Mouse (Mus musculus): ENCODE measurements at regions not wholly inside any gene's neighbourhood (a gene's known extent, or its start where the extent isn't known, plus 50 kb on each side); places are given as distances from the start of the nearest gene placed in this dataset.

DNA sequence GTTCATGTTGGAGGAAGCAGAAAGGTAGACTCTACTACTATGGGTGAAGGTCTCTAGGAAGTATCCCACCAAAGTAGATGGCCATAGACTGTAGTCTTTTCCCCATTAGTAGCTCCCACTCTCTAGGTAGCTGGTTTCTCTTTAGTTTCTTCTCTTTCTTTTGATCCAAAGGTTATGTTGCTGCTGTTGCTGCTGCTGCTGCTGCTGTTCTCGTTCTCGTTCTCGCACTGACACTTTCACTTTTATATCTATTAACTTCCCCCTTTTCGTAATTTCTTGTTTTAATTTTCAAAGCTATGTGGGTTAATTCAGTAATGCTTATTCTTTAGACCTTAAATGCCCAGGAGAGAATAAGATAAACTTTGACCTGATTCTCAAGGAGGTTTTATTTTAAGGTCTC lies 58.3 kb downstream of the Tmem100 start:
- no peaks in the 10 kb centered on the region for H3K36me3 ChIP-seq (ENCODE audit: control insufficient read depth, insufficient read depth, low read length, poor library complexity, severe bottlenecking)
- H3K4me1 ChIP-seq (ENCODE audit: control insufficient read depth in 2 of 2, insufficient read depth in 2 of 2, low read length in 2 of 2, poor library complexity in 1 of 2) = no peaks in the 10 kb centered on the region
- H3K27ac ChIP-seq (ENCODE audit: insufficient read depth, low read depth, low read length, poor library complexity, severe bottlenecking) = no peak overlapping the region
- H3K4me3 ChIP-seq (ENCODE audit: insufficient read depth in 1 of 2, low read depth in 1 of 2, low read length in 2 of 2, poor library complexity in 1 of 2, severe bottlenecking in 1 of 2) = no peak overlapping the region
- H3K9ac ChIP-seq (ENCODE audit: insufficient read depth, low read depth, low read length, poor library complexity, severe bottlenecking) = no peak overlapping the region
- TF ChIP-seq MAFK (IDR thresholded peaks at IDR 0.05; ENCODE audit: insufficient read depth, low read depth, low read length) = no peak
- no peak for TF ChIP-seq ZC3H11A (IDR thresholded peaks at IDR 0.05; ENCODE audit: borderline replicate concordance, low read depth, low read length)
- TF ChIP-seq CHD2 (IDR thresholded peaks at IDR 0.05; ENCODE audit: low read depth, low read length) = no peak
- no peak for TF ChIP-seq HCFC1 (IDR thresholded peaks at IDR 0.05; ENCODE audit: borderline replicate concordance, insufficient read depth, low read length)
- TF ChIP-seq ZNF384 (IDR thresholded peaks at IDR 0.05; ENCODE audit: low read depth, low read length) = no peak
- no peak for DNase-seq (ENCODE audit: low read depth, low spot score)
- in situ Hi-C loops (cut with MboI; ENCODE audit: low sequenced_read_pairs in 2 of 2, unreplicated experiment in 2 of 2) = no loop called here
- no peaks in the 10 kb centered on the region for H3K9me3 ChIP-seq (ENCODE audit: control insufficient read depth, insufficient read depth, low read depth, low read length)

DNA sequence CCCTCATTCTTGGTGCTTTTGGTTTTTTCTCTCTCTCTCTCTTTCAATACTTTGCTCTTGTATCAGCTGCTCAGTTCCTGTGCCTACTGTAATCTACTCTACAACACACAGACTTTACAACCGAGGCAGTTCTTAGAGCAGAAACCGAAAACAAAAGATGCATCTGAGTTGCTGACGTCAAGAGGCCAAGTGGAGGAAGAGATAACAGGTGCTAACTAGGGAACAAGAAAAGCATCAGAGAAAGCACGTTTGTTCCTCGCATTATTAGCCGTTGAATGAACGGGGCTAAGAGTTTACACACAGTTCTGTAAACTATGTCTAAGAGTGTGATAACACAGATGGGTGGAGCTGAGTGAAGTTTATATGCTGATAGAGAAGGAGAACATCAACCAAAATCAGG lies 63.9 kb downstream of the Tmem100 start:
- DNase-seq (ENCODE audit: low read depth, low spot score) = no peak
- Histone ChIP-seq H3K36me3 (ENCODE audit: control insufficient read depth, insufficient read depth, low read length, poor library complexity, severe bottlenecking) (no peaks in the 10 kb centered on the region), H3K27ac (ENCODE audit: insufficient read depth, low read depth, low read length, poor library complexity, severe bottlenecking) (no peak overlapping the region), H3K4me3 (ENCODE audit: insufficient read depth in 1 of 2, low read depth in 1 of 2, low read length in 2 of 2, poor library complexity in 1 of 2, severe bottlenecking in 1 of 2) (no peak overlapping the region), H3K4me1 (ENCODE audit: control insufficient read depth in 2 of 2, insufficient read depth in 2 of 2, low read length in 2 of 2, poor library complexity in 1 of 2) (no peaks in the 10 kb centered on the region), H3K9ac (ENCODE audit: insufficient read depth, low read depth, low read length, poor library complexity, severe bottlenecking) (no peak overlapping the region), H3K9me3 (ENCODE audit: control insufficient read depth, insufficient read depth, low read depth, low read length) (no peaks in the 10 kb centered on the region)
- TF ChIP-seq CHD2 (IDR thresholded peaks at IDR 0.05; ENCODE audit: low read depth, low read length) (no peak), ZC3H11A (IDR thresholded peaks at IDR 0.05; ENCODE audit: borderline replicate concordance, low read depth, low read length) (no peak), MAFK (IDR thresholded peaks at IDR 0.05; ENCODE audit: insufficient read depth, low read depth, low read length) (no peak), ZNF384 (IDR thresholded peaks at IDR 0.05; ENCODE audit: low read depth, low read length) (no peak), HCFC1 (IDR thresholded peaks at IDR 0.05; ENCODE audit: borderline replicate concordance, insufficient read depth, low read length) (no peak)
- in situ Hi-C loops (cut with MboI; ENCODE audit: low sequenced_read_pairs in 2 of 2, unreplicated experiment in 2 of 2) = no loop called here

DNA sequence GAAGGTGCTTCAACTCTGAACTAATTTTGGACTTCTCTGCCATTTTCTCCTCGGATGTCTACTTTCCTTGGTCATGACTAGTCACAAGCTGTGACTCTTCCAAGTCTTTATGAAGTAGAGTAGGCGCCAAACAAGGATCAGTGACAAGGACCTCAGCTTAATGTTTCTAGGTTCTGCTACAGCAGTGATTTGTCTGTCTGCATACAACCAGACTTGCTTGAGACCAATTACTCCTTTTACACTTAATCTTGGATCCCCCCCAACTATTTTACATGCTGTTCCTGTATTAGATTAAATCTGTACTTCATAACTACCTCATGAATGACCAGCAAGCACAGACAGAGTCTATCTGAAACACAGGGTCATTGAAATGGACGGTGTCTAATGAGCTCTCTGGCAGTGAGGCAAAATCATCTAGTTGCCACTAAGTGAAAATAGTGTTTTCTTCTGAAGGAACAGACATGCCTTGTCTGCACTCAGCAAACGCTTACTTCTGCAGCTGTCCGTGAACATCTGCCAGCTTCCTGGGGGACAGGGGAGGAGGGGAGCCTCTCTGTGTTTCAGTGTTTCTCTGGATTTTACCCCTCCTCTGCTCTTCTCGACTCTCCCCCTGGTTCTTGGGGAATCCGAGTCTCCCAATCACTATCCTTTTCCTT lies 64.7 kb downstream of the Tmem100 start:
- in situ Hi-C loops (cut with MboI; ENCODE audit: low sequenced_read_pairs in 2 of 2, unreplicated experiment in 2 of 2) = no loop called here
- H3K4me3 ChIP-seq (ENCODE audit: insufficient read depth in 1 of 2, low read depth in 1 of 2, low read length in 2 of 2, poor library complexity in 1 of 2, severe bottlenecking in 1 of 2) = no peak overlapping the region
- H3K36me3 ChIP-seq (ENCODE audit: control insufficient read depth, insufficient read depth, low read length, poor library complexity, severe bottlenecking) = no peaks in the 10 kb centered on the region
- no peak for DNase-seq (ENCODE audit: low read depth, low spot score)
- H3K4me1 ChIP-seq (ENCODE audit: control insufficient read depth in 2 of 2, insufficient read depth in 2 of 2, low read length in 2 of 2, poor library complexity in 1 of 2) = no peaks in the 10 kb centered on the region
- TF ChIP-seq ZC3H11A (IDR thresholded peaks at IDR 0.05; ENCODE audit: borderline replicate concordance, low read depth, low read length) (no peak), HCFC1 (IDR thresholded peaks at IDR 0.05; ENCODE audit: borderline replicate concordance, insufficient read depth, low read length) (no peak), CHD2 (IDR thresholded peaks at IDR 0.05; ENCODE audit: low read depth, low read length) (no peak), MAFK (IDR thresholded peaks at IDR 0.05; ENCODE audit: insufficient read depth, low read depth, low read length) (no peak), ZNF384 (IDR thresholded peaks at IDR 0.05; ENCODE audit: low read depth, low read length) (no peak)
- H3K9ac ChIP-seq (ENCODE audit: insufficient read depth, low read depth, low read length, poor library complexity, severe bottlenecking) = no peak overlapping the region
- no peaks in the 10 kb centered on the region for H3K9me3 ChIP-seq (ENCODE audit: control insufficient read depth, insufficient read depth, low read depth, low read length)
- no peak overlapping the region for H3K27ac ChIP-seq (ENCODE audit: insufficient read depth, low read depth, low read length, poor library complexity, severe bottlenecking)

DNA sequence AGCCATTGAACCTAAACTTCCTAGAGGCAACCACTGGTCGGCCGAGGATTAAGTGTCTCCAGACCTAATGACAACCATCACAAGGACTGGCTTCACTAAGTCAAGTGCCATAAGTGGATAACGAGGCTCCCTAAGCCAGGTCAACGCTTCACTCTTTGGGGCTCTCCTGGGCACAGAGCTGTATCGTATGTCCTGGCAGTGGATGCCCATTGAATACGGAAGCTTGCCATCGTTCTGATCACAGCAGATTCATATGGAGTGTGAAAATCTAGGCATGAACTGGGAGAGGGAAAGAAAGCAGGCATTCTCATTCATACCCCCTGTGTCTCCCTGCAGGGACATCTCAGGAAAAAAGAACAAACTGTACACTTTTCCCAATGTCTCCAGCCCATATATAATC lies 68.3 kb downstream of the Tmem100 start:
- Histone ChIP-seq H3K27ac (ENCODE audit: insufficient read depth, low read depth, low read length, poor library complexity, severe bottlenecking) (no peak overlapping the region), H3K36me3 (ENCODE audit: control insufficient read depth, insufficient read depth, low read length, poor library complexity, severe bottlenecking) (no peaks in the 10 kb centered on the region), H3K9ac (ENCODE audit: insufficient read depth, low read depth, low read length, poor library complexity, severe bottlenecking) (no peak overlapping the region), H3K9me3 (ENCODE audit: control insufficient read depth, insufficient read depth, low read depth, low read length) (no peaks in the 10 kb centered on the region), H3K4me3 (ENCODE audit: insufficient read depth in 1 of 2, low read depth in 1 of 2, low read length in 2 of 2, poor library complexity in 1 of 2, severe bottlenecking in 1 of 2) (no peak overlapping the region), H3K4me1 (ENCODE audit: control insufficient read depth in 2 of 2, insufficient read depth in 2 of 2, low read length in 2 of 2, poor library complexity in 1 of 2) (no peaks in the 10 kb centered on the region)
- in situ Hi-C loops (cut with MboI; ENCODE audit: low sequenced_read_pairs in 2 of 2, unreplicated experiment in 2 of 2) = no loop called here
- DNase-seq (ENCODE audit: low read depth, low spot score) = no peak
- TF ChIP-seq ZNF384 (IDR thresholded peaks at IDR 0.05; ENCODE audit: low read depth, low read length) = no peak
- TF ChIP-seq MAFK (IDR thresholded peaks at IDR 0.05; ENCODE audit: insufficient read depth, low read depth, low read length) = no peak
- no peak for TF ChIP-seq CHD2 (IDR thresholded peaks at IDR 0.05; ENCODE audit: low read depth, low read length)
- no peak for TF ChIP-seq HCFC1 (IDR thresholded peaks at IDR 0.05; ENCODE audit: borderline replicate concordance, insufficient read depth, low read length)
- TF ChIP-seq ZC3H11A (IDR thresholded peaks at IDR 0.05; ENCODE audit: borderline replicate concordance, low read depth, low read length) = no peak

Measured in ES-E14 (cell line).